Mouse (Mus musculus): ENCODE data around the gene Mmp25. TPM values are rescaled to one million over a fixed set of nuclear protein-coding genes. Genes with fewer than 3 reads are reported as not detected.
"Not testable (repeated sequence)": the region's sequence is repeated elsewhere in the genome, so short reads cannot be mapped to it uniquely, and the experiment has no call there.

Mmp25 gene
- polyA plus RNA-seq, 1 experiment from 2014 or later, result 0.14 TPM

DNA sequence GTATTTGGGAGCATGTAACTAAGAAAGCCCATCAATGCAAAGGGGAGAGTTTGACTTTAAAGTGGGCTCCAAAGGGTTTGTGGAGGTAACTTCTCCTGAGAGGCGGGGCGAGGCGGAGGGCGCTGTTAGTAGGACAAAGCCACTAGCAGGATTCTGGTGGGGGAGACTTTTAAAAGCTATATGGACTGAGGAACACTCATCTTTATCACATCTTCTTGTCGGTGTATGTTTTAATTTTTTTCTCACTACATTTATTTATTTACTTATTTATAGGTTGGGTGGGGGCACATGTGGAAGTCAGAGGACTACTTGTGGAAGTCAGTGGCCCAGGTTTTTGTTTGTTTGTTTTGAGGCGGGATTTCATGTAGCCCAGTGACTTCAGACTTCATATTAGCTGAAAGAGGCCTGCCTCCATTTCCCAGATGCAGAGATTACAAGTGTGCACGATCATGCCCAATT is 45.4 kb downstream of the Mmp25 start:
- no peaks in the 10 kb centered on the region for H3K9me3 ChIP-seq (replicated peaks)
- H3K4me3 ChIP-seq (replicated peaks), result peak overlapping the region; percentile 58
- no peaks in the 10 kb centered on the region for H3K36me3 ChIP-seq
- whole genome bisulfite sequencing (ENCODE audit: insufficient replicate concordance), result 22% methylated on average over 7 of the region's 7 CpGs
- H3K27me3 ChIP-seq, result no peaks in the 10 kb centered on the region
- peak overlapping the region; percentile 73 for H3K4me2 ChIP-seq
- DNase-seq (peak; percentile 54), ATAC-seq (ENCODE audit: low read depth) (peak; percentile 1; the same call in 1 of the 2 replicates)
- H3K4me1 ChIP-seq (replicated peaks), result peaks cover 22% of the 10 kb centered on the region
- peak overlapping the region; percentile 69 for H3K27ac ChIP-seq
- H3K9ac ChIP-seq, result peak overlapping the region; percentile 66

DNA sequence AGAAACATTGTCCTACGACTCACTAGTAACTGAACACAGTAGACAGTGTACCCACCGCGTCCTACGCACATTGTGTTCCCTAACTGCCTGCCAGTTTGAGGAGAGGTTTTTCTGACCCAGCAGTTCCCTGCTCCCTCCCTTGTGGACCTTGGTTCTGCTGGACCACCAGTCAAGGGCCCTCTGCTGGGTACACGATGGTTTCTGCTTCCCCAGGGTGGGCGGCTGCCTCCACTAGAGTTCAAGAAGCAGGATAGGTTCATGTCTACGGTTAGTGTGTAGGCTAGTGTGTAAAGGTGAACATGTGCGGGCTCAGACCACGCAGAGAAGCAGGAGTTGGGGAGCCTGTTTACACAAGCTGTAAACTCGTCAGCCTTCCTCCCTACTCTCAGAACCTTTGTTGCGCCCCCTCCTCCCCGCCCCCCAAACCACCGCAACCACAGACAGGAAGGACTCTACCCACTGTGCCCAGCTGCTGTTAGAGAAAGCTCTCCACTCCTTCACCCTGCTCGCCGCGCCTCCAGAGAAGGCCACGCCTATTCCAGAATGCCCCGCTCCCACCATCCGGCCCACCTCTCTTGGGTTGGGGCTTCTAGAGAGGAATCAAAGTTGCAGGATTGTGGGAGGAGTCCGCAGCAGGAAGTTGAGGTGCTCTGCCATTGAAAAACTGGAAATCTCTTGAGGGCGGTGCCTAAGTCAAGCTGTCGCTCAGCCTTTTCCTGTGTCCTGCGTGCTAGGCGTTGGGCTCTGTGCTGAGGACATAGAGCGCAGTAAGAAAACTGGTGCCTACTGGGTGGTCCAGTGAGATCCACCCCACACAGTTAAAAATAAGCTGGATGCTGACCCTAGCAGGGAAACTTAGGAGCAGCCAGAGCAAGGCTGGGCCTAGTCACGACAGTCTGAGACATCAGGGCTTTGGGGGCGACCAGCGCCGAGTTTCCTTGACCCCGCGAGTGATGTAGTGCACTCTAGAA is 46.2 kb downstream of the Mmp25 start, which contains the start of gene Zfp13:
Zfp13 (minus strand) TSS at position 906 of the 971 bp plus-strand sequence.
- H3K4me2 ChIP-seq, result peak within 1 kb of the TSS; percentile 73
- peak within 1 kb of the TSS; percentile 66 for H3K9ac ChIP-seq
- no peaks in the 10 kb centered on the region for H3K36me3 ChIP-seq
- ATAC-seq (ENCODE audit: low read depth), result peak; percentile 91
- no peaks in the 10 kb centered on the region for H3K9me3 ChIP-seq (replicated peaks)
- peak within 1 kb of the TSS; percentile 58 for H3K4me3 ChIP-seq (replicated peaks)
- H3K27me3 ChIP-seq, result no peaks in the 10 kb centered on the region
- 4% methylated on average over 31 of the region's 31 CpGs for WGBS (ENCODE audit: insufficient replicate concordance)
- H3K27ac ChIP-seq, result peak within 1 kb of the TSS; percentile 72
- peak; percentile 78 for DNase-seq
- H3K4me1 ChIP-seq (replicated peaks), result peaks cover 22% of the 10 kb centered on the region

DNA sequence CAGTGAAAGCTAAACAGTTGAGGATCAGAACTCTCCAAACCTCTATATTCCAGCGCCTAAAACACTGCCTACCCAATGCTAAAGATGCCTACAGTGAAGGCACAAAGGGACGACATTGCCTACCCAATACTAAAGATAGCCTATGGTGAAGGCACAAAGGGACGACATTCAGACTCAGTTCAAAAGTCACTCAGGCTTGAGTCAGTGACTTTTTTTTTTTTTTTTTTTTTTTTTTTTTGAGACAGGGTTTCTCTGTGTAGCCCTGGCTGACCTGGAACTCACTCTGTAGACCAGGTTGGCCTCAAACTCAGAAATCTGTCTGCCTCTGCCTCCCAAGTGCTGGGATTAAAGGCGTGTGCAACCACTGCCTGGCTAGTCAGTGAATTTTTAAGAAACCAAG is 49.9 kb downstream of the Mmp25 start:
- H3K4me3 ChIP-seq (replicated peaks); H3K4me2 ChIP-seq; H3K27ac ChIP-seq; DNase-seq; H3K9ac ChIP-seq; H3K36me3 ChIP-seq; H3K27me3 ChIP-seq; ATAC-seq (ENCODE audit: low read depth); H3K9me3 ChIP-seq (replicated peaks): not testable (repeated sequence)
- WGBS (ENCODE audit: insufficient replicate concordance), result 65% methylated on average over 4 of the region's 4 CpGs
- H3K4me1 ChIP-seq (replicated peaks), result peaks cover 34% of the 10 kb centered on the region

DNA sequence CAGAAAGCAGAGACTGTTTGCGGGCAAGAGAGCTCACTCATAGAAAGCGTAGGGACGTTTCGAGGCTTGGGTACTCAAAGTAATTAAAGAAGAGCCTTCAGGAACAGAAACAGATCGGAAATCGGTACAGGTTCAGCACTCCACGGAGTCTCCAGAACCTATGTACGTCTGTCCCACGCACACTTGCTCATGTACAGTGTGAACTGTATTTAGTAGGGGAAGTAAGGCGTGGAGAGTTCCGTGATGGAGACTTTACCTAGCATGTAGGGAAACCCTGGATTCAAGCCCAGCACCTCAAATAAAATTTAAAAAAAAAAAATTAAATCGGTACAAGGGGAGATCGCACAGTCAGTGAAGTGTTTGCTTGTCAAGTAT is 52.2 kb downstream of the Mmp25 start:
- ATAC-seq (ENCODE audit: low read depth) (peak; percentile 66), DNase-seq (no peak)
- Histone ChIP-seq H3K27ac (peak overlapping the region; percentile 35), H3K4me2 (peak overlapping the region; percentile 76), H3K27me3 (no peaks in the 10 kb centered on the region), H3K9me3 (replicated peaks) (no peaks in the 10 kb centered on the region), H3K4me3 (replicated peaks) (peak overlapping the region; percentile 64), H3K36me3 (no peaks in the 10 kb centered on the region), H3K9ac (peak overlapping the region; percentile 57), H3K4me1 (replicated peaks) (peaks cover 14% of the 10 kb centered on the region)
- 9% methylated on average over 13 of the region's 13 CpGs for WGBS (ENCODE audit: insufficient replicate concordance)

DNA sequence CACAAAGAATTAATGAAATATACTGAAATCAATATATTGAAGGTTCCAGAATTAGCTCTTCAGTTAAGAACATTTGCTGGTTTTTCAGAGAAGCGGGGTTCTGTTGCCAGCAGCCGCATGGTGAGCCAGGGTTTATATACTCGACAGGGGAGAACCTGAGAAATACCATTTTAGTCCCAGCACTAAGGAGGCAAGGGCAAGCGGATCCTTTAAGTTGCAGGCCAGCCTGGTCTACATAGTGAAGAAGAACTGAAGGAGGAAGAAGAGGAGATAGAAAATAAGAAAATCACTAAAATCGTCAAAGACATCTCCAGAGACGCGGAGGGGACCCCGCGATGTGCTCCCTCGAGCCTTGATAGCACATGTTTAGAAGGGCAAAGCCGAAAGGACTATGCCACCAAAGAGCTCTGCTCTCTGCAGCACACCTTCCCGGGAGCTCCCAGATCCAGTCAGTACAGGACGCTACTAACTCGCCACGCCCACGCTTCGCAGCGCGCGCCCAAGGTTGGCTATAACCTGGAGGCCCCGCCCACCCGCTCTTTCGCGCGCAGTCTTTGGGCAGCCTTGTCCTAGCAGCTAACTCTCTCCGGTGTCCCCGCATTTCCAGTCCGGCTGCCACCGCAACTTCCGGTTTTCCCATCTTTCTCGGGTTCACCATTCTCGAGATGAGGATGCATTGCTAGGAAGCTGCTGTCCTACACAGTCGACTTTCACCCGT is 52.7 kb downstream of the Mmp25 start:
- Histone ChIP-seq H3K27me3 (no peaks in the 10 kb centered on the region), H3K36me3 (no peaks in the 10 kb centered on the region), H3K27ac (peak overlapping the region; percentile 35; the same call in 1 of the 2 replicates), H3K9me3 (replicated peaks) (no peaks in the 10 kb centered on the region), H3K4me1 (replicated peaks) (peaks cover 14% of the 10 kb centered on the region), H3K4me2 (peak overlapping the region; percentile 76), H3K9ac (peak overlapping the region; percentile 57), H3K4me3 (replicated peaks) (peak overlapping the region; percentile 64)
- ATAC-seq (ENCODE audit: low read depth) (peak; percentile 100), DNase-seq (peak; percentile 95)
- WGBS (ENCODE audit: insufficient replicate concordance), result 7% methylated on average over 34 of the region's 34 CpGs

DNA sequence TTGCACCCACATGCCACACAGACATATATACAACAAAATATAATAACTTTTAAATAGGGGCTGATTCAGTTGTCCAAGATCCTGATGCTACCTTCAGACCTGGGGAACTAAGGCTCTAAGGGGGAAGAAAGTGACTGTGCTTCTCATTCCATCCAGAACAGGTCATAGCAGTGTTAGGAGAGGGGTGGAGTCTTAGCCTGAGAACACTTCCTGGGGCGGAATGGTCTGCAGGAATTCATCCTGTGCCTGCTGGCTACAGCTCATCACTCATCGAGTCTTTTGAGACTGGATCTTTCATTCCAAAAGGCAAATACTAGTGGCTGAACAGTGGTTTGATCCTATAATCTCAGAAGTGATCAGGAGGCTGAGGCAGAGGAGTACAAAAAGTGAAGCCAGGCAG is 57.8 kb downstream of the Mmp25 start:
- Histone ChIP-seq H3K36me3 (no peaks in the 10 kb centered on the region), H3K4me3 (replicated peaks) (no peak overlapping the region), H3K9ac (no peak overlapping the region), H3K27me3 (peaks cover 18% of the 10 kb centered on the region), H3K4me2 (no peak overlapping the region), H3K9me3 (replicated peaks) (no peaks in the 10 kb centered on the region), H3K4me1 (replicated peaks) (peaks cover 4% of the 10 kb centered on the region), H3K27ac (no peak overlapping the region)
- WGBS (ENCODE audit: insufficient replicate concordance), result 55% methylated on average over 2 of the region's 2 CpGs
- DNase-seq, result no peak
- ATAC-seq (ENCODE audit: low read depth), result no peak

DNA sequence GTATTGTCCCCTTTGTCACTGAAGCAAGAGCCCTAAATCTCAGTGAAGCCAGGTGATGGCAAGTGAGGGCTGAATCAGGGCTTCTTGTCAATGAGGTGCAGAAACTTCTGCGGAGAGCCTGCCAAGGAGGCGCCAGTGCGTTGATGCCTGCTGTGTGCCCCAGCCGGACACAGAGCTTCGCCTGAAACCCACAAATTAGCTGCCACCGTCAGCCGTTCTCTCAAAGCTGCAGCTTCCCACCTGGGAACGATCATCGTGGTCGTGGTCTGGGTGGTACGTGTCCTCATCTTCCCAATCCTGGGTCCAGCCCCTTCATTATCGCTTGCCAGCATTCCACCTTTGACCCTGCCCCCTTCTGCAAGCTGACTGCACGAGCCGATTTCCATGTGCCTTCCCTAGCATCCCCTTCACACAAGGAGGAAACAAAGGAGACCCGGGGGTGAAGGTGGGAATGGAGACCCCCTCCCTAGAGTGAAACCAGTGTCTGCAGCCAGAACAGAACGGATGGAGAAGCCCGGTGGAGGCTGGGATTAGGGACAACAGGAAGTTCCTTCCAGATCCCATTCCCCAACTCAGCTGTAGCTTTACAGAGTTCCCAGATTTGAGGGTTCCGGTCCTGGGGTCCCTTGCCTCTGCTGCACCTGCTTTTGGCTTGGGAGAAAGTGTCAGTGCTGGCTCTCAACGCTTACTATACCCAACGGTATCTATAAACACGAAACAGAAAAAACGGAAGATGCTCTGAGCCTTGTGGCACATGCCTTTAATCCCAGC is 59.2 kb downstream of the Mmp25 start:
- H3K27ac ChIP-seq, result no peak overlapping the region
- H3K4me2 ChIP-seq, result peak overlapping the region; percentile 45
- 2% methylated on average over 22 of the region's 22 CpGs for WGBS (ENCODE audit: insufficient replicate concordance)
- H3K36me3 ChIP-seq, result no peaks in the 10 kb centered on the region
- peak overlapping the region; percentile 48 for H3K9ac ChIP-seq
- ATAC-seq (ENCODE audit: low read depth) (peak; percentile 26), DNase-seq (no peak)
- peak overlapping the region; percentile 47 for H3K4me3 ChIP-seq (replicated peaks)
- H3K27me3 ChIP-seq, result peaks cover 18% of the 10 kb centered on the region
- H3K9me3 ChIP-seq (replicated peaks), result no peaks in the 10 kb centered on the region
- H3K4me1 ChIP-seq (replicated peaks), result no peaks in the 10 kb centered on the region; the same call in none of the 2 replicates

DNA sequence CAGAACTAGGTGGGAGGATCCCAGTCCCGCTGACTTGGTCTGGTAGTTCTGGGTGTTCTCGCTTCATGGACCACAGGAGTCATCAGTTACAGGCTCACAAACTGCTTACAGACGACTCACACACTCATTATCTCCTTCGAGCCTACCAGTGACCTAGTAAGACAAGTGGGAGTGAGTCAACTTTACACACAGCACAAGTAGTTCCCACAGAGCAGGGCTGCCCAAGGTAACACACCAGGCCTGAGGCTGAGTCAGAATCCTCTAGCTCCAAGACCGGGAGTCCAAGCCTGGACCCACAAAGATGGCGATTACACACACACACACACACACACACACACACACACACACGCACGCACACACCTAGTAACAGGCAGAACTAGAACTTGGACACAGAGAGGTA is 60.3 kb downstream of the Mmp25 start:
- H3K4me1 ChIP-seq (replicated peaks), result no peaks in the 10 kb centered on the region; the same call in none of the 2 replicates
- H3K4me2 ChIP-seq, result peak overlapping the region; percentile 45; the same call in 1 of the 2 replicates
- H3K27ac ChIP-seq, result no peak overlapping the region
- peaks cover 18% of the 10 kb centered on the region for H3K27me3 ChIP-seq
- WGBS (ENCODE audit: insufficient replicate concordance), result 66% methylated on average over 8 of the region's 8 CpGs
- DNase-seq, result no peak
- no peak overlapping the region for H3K4me3 ChIP-seq (replicated peaks)
- no peak overlapping the region for H3K9ac ChIP-seq
- no peak for ATAC-seq (ENCODE audit: low read depth)
- no peaks in the 10 kb centered on the region for H3K9me3 ChIP-seq (replicated peaks)
- H3K36me3 ChIP-seq, result no peaks in the 10 kb centered on the region; the same call in 1 of the 2 replicates

Data from liver, embryonic 13.5 days (tissue).